Mouse (Mus musculus): ENCODE measurements around the gene Garnl3.

Garnl3 gene

DNA sequence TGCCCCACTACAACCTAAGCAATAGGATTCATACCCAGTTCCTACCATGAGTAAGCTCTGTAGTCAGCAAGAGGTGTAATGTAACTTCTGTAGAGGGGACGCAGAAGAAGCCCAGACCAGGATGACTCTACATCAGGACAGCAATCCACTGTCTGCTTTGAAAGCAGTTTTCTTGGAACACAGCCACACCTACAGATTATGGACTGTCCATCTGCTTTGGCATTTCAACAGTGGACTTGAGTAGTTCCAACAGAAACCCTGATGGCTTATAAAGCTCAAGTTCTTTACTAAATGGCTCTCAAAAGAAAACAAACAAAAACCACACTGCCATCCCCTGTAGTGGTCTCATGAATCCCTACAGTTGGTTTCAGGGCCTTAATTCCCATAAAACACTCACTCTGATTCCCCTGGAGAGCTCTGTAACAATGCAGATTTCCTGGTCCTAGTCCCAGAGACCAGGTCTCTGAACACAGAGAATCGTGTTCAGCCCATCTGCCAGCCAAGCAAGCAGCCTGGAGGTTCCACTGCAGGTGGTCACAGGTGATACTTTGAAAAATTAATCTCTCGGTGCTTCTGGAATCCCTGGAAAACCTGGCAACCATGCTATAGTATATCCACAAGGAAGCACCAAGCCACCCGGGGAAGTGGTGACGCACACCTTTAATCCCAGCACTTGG is 42.0 kb downstream of the Garnl3 start:
- no peak for DNase-seq (ENCODE audit: low spot score)

DNA sequence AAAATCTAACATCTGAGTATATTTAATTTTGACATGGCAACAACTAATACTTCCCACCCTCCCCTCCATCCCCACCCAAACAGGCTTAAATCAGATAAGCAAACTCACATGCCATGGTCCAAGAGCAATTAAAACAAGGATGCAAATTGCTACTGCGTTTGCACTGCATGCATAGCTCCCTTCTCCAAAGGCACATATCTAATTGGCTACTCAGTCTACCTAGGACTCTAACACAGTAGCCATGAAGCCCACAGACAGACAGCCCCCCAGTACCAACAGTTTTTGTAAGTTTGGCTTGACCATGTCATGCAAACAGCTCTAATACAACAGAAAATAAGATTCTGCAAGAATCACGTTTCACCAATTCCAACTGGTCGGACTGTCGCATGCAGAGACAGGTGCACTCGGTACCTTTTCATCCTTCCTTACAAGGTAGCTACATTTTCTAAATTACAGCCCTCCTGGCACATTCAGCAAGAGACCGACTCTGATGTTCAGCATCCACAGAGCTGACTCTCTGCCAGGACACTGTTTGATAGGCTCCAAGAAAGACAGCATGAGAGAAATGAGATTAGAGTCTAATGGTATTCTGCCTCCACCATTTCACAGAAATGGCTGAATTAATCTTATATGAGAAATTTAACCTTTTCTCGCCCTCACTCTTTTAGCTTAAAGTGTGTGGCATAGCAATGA is 44.6 kb downstream of the Garnl3 start:
- DNase-seq (ENCODE audit: low spot score) = no peak

DNA sequence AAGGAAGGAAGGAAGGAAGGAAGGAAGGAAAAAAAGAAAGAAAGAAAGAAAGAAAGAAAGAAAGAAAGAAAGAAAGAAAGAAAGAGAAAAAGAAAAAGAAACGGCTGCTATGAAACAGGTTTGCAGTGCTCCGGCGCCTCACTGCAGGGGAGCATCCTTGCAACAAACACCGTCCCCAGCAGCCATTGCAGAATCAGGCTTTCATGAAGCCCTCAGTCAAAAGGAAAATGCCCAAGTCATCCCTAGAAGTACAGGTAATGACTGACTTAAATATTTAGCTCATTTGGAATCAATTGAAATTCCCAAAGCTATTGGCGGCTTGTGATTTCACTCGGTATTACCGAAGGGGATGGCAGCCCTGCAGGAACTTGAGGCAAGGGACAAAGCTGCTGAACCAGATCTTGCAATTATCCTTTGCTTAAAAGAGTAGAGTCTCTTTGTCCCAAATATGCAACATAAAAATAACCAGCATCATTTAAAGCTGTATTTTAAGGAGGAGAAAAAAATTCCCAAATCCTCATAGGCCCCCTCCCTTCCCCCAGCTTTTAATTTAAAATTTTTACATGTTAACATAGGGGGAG is 45.3 kb downstream of the Garnl3 start:
- DNase-seq (ENCODE audit: low spot score) = no peak

DNA sequence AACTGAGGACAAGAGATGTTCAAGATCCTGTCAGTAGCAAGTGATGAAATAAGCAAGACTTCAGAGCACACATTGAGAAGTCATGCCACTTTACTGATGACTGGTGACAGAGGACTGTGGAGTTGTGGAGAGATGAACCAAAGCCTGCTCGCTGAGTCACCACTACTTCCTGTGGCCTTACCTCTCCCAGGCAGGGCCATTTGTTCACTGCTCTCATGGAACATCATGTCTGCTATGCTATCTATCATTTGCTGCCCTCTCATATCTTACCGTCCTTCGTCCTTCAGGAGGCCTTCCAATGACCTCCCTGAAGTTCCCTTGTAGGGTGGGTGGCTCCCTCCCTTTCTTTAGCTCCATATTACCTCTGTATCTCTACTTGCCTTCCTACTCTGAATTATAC is 47.2 kb downstream of the Garnl3 start:
- no peak for DNase-seq (ENCODE audit: low spot score)

DNA sequence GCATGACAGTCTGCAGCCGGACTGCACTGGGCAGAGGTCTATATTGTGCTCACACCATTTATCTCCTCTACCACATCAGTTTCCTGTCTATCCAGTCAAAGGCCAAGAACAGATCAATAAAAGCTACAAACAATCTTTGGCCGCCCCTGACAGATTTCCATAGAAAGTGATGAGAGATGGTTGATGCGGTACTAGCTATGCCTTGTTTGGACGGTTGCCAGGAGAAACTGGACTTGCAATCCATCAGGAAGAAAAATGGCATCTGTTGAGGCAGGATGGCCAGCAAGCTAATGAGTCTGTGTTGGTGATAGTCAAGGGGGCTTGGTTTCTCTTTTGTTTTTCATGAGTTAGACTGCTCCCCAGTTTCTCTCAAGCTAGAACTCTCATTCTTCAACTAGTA is 51.3 kb downstream of the Garnl3 start:
- DNase-seq (ENCODE audit: low spot score) = no peak

DNA sequence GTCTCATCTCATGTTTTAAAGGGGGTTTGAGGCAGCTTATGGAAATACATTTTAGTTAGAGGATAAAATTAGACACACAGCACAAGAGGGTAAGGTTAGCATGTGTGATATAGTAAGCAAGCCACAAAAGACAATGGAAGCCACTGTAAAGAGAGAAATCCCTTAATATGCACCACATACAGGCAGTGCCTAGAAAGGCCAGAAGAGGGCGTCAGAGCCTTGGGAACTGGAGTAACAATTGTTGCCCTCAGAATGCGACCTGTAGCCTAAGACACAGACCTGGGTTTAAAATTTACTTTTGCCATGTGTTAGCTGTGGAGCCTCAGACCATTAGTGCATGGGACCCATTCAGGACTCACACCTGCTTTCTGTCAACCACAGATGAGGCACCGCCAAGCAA is 54.2 kb downstream of the Garnl3 start:
- DNase-seq (ENCODE audit: low spot score) = no peak

DNA sequence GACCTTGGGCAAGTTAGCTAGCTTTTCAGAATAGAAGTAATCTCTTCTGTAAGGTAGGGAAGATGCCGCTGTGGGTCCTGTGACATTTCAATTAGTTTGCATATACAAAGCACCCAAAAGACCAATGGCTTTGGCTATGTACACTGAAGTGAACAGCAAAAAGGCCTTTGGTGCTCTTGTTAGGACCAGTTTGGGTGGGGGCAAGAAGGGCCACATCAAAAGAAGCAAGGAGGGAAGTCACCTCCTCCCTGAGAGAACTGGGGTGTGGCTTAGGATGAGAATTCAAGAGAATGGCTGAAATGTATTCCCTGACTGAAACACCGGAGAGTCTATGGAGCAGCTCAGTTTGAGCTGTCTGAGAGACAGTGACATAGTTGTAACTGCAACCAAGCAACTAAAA is 56.5 kb downstream of the Garnl3 start:
- no peak for DNase-seq (ENCODE audit: low spot score)

DNA sequence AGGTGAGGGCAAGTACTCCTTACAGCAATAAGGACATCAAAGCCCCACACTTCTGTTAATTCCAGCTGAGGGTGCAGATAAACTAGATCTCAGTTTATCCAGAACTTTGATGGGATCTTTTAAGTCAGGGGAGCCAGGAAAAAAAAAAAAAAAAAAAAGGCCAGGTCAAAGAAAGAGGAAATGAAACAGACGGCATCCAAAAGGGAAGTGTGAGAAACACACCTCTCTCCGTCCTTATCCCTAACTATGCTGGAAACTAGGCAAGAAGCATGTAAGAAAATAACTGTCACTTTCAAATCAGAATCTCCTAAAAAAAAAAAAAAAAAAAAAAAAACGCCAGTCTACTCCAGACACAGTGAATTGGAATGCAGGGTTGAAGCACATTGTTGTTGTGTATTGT is 57.3 kb downstream of the Garnl3 start:
- DNase-seq (ENCODE audit: low spot score) = no peak

DNA sequence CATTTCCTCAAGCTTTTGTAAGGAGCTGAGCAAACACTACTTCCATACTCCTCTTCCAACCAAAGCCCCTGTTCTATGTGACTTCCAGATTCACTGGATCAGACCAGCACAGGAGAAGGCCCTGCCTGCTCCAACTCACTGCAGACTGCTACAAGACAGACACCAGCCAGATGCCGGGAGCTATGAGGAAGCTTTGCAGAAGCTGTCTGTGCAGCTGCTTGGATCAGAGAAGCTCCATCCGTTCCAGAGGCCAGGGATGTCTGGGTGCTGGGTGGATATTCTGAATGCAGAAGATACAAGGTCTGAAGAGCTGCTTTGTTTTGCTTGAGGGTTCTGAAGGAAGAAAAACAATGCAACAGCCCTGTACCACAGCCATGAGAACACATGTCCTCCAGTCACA is 59.1 kb downstream of the Garnl3 start:
- DNase-seq (ENCODE audit: low spot score) = no peak

DNA sequence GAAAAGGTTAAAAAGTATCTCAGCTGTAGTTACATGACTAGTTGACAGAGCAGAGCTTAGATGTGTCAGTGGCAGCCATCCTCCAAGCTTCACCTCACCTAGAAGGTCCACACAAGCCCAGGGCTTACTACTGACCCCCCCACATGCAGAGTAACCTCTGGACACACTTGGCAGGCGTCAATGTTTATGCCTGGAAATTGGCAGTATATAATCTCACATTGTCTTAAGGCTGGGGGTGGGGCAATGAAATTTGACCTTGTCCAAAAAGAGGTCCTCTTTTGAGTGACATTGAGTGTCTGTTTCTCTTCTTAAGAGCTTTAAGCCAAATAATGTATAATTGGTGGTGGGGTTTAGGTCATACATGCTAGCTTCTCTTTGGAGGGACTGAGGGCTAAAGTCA is 65.8 kb downstream of the Garnl3 start:
- DNase-seq (ENCODE audit: low spot score) = no peak

DNA sequence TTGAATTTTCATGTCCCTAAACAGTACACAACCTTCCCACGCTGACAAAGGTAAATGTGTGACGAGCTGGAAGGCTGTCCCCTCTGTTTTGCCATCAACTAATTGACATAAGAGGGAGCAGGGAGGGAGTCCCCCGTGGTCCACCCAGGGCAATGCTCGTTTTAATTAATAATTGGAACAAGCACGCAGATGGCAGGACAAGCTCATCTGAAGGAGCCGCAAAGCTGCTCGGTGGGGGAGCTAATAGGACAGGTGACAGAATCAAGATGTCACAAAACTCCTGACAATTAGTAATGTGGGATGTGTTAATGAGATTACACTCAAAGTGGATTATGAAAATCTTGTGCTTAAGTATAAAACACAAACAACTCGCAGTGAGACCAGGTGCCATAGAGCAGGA is 68.7 kb downstream of the Garnl3 start:
- DNase-seq (ENCODE audit: low spot score) = no peak

DNA sequence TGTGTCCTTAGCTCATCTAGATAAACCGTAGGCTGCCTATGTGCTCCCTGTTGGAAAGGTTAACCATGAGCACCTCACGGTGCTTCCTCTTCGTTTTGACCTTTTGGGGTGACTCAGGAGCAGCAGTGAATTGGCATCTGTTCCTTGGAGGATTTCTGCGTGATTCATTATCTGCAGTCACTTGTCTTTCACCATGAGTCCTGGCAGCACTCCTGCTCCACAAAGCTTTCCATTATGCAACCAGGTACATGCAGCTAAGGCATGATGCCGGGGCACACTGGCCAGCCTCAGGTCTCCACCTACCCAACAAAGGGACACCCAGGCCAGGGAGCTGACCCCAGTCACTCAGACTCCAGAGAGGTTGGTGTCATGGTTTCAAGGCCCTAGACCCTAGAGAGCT is 72.5 kb downstream of the Garnl3 start:
- no peak for DNase-seq (ENCODE audit: low spot score)

DNA sequence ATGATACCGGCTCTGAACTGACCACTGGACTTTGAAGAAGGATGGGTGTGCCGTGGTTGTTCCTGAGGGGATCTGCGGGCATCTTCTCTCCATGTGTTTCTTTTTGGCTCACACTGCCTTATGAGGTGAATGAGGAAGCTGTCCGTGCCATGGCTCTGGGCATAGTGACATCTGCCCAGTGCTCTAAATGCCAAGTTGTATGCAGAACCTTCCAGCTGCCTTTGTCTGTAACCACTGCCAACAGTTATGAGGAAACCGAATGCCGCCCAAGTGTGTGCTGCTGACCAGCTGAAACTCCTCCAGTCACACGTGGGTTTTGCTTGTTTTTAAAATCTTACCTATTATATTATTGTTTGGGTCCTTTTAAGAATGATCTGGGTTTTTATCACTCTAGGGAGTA is 73.9 kb downstream of the Garnl3 start:
- DNase-seq (ENCODE audit: low spot score) = no peak

DNA sequence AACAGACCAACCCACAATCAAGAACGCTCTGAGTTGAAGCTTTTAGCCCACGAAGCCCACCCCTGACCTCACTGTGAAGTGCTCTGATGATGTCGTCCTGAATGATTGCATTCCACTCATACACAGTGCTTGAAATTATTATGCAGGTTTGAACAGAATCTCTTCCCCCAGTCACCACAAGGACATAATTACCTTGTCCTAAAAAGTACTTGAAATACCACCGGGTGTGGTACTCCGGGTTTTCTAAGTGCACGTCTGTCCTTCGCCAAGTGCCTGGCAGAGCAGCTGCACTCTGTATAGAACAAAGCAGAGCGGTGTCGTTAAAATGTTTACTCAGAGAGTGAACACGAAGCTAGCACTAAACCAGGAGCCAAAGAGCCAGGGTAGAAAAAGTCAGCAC is 77.5 kb downstream of the Garnl3 start:
- no peak for DNase-seq (ENCODE audit: low spot score)

DNA sequence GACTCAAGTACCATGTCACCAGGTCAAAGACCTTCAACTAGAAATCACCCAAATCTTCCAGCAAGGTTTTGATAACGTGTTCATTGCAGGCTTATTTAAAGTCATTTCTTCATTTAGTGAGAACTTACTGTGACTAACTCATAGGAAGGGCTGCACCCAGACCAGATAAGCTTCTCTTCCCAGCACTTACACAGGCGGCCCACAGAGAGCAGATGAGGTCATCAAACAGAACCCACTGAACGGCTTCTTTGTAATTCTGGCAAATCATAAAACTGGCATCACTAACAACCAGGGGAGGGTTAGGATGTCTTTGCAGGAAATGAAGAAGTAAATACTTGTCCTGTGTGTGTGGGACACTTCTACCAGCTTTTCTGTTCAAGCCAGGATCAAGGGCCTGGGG is 84.1 kb downstream of the Garnl3 start:
- DNase-seq (ENCODE audit: low spot score) = no peak

DNA sequence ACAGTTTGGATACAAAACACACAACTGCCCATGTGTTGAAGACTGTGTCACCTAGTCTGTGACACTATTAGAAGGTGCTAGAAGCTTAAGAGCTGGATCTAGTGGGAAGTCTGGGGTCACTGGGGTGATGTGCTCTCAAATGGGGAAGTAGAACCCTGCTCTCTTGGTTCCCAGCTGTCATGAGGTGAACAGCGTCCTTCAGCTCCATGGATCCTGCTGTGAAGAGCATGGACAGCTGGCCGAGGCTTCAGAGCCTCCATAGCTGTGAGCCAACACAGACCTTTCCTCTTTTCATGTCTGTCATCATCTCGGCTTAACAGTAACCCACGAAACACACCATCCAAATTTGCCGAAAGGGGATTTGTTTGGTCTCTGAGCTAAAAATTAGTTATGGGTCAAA is 84.5 kb downstream of the Garnl3 start:
- no peak for DNase-seq (ENCODE audit: low spot score)

DNA sequence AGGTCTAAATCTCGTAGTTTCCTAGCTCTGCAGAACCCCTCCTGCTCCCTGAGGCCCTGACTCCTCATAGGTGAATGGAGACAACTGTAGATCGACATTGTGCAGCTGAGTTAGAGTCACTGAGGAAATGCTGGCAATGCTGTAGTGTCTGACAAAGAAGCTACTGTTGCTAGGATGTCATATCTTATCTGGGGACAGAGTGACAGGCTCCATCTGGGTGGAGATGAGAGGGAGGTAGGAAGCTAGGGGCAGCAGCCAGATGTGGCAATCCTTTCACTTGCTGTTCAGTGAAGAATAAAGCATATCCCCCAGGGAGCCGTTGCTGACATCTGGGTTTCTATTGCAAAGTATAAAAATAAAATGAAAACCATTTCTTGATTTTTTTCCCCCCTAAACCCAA is 85.6 kb downstream of the Garnl3 start:
- DNase-seq (ENCODE audit: low spot score) = no peak

DNA sequence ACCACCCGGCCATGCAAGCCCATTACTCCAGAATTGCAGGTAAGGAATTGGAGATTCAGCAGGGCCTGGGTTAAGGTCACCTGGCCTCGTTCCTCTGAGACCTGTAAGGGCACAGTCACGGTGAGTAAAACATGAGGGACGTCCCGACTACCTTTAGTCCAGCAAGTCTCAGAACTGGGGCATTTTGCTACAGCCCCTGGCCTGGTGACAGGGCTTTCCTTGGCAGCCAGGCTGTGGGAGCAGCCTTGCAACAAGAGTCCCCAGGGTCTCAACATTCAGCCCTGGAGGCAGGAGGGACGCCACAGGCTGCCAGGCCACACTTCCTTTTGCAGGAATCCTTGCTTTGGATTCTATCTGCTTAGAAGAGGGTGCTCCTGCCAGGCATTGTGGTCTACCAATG is 88.7 kb downstream of the Garnl3 start:
- no peak for DNase-seq (ENCODE audit: low spot score)

DNA sequence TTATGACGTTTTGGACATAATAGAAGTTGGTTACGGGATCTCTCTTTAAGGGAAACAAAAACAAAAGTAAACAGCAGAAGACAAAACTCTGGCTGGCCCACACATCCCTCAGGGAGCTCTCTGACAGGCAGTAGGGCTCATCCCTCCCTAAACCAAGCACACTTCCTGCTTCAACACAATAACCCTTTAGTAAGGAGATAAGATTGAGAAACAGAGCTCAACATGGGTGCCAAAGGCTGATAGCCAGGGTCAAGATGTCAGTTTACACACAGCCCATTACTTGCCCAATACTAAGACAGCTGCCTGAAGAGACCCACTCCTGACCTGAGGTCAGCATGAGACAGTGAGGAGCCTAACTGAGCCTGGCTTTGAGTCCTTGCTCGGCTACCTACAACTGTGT is 89.9 kb downstream of the Garnl3 start:
- DNase-seq (ENCODE audit: low spot score) = no peak

DNA sequence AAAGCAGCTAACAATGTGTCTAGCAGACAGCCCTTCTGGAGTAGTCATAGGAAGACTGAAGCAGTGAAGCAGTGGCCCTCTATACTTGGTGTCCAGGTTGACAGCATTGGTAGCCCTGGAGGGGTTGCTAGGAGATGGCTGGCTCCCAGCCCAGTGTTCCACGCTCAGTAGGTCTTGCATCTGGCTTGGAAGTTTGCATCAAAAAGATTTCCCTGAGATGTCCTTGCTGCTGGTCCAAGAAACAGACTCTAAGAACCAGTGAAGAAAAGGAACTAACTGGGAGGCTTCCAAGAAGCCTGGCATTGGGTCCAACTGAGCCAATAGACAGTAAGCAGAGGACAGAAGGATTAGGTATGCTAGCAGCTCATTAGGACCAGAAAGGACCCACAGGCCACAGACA is 94.0 kb downstream of the Garnl3 start:
- DNase-seq (ENCODE audit: low spot score) = no peak

DNA sequence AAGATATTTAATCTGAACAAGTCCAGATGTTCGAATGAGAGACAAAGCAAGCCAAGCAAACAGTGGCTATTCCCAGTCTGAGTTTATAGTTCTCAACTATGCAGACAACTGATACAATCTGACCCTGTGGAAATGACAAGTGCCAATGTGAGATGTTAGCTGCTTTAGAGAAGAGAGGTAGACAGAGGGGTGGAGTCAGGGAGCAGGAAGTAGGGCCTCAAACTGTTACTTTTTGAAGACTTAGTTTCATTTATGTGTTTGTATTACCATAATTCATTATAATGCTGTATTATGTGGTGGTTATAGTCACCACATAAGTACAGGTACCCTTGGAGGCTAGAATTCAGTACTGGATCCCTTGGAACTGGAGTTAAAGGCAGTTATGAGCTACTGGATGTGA is 96.2 kb downstream of the Garnl3 start:
- no peak for DNase-seq (ENCODE audit: low spot score)

DNA sequence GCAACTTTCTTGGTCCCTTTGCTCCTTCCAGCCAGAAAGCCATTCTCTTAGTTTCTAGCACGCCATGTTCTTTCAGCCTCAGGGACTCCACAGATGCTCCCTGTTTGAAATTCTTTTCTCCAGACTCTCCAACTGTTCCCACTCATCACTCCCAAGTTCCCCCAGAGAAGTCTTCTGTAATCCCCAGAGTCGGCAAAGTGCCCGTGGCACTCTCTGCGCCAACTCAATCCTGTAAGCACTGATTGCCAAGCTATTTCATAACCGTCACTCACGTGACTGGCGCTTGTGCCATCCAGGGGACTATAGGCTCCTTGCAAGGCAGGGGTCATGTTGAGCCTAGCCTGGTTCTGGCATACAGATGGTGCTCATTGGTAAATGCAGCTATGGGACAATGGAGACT is 98.2 kb downstream of the Garnl3 start:
- DNase-seq (ENCODE audit: low spot score) = no peak

DNA sequence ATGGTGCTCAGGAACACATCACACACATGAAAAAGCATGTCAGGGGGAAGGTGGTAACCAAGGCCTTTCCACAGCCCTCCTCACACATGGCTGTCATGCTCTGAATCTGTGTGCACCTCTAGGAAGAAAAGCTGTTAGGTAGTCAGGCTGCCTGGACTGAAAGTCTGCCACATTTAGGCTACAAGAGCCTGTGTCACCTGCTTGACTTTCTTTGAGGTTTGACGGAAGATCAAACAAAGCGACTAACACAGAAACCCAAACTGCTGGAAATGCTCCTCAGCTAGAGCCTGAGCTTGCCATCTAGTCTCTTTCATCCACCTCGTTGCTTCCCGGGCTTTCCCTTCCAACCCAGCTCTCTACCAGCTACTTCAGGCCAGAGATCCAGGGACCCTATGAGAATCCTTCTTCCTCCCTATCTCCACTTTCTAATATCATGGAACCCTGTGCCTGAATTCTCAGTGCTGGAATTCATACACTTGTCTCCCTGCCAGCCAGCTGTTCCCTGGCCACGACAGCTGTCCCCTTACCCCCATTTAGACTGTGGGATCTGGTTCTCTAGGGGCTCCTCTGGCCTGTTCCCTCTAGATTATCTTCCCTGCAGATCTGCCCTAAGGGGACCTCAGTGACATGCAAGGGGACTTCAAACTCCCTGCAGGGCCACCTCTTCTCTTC is 98.9 kb downstream of the Garnl3 start:
- DNase-seq (ENCODE audit: low spot score) = no peak

All from yolk sac, embryonic 10.5 days (tissue).